Mouse (Mus musculus): ENCODE measurements around the gene Mccc1. TPM values are rescaled to one million over a fixed set of nuclear protein-coding genes. Genes with fewer than 3 reads are reported as not detected.

Mccc1 gene
- polyA plus RNA-seq, 1 experiment from 2014 or later = 33.1 TPM

DNA sequence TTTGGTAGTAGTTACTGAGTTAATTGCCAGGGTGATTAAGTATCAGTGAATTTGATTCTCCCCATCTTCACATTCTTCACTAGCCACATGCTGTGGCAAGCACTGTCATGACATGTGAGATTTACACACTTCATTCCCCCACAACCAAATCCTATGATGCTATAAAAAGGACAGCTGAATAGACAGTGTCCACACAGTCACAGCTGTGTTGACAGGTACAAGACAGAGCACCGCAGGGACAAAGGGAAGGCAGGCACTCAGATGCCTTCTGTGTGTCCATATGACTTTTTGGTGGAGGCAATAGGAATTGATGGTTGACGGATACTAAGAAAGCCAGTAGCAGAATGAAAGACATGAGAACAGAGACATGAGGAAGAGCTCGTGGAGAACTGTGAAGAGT lies 10.8 kb upstream of the Mccc1 start:
- no peak for TF ChIP-seq CTCF (IDR thresholded peaks at IDR 0.05; ENCODE audit: low read depth)
- ATAC-seq (ENCODE audit: insufficient read depth) (no peak), DNase-seq (no peak)
- 66% methylated on average over 3 of the region's 3 CpGs for WGBS
- no peak overlapping the region for H3K27ac ChIP-seq (ENCODE audit: low read depth)
- H3K36me3 ChIP-seq (ENCODE audit: insufficient read depth) = no peaks in the 10 kb centered on the region
- no peaks in the 10 kb centered on the region for H3K27me3 ChIP-seq (ENCODE audit: insufficient read depth, low read length)
- no peaks in the 10 kb centered on the region for H3K4me1 ChIP-seq (ENCODE audit: insufficient read depth)
- no peaks in the 10 kb centered on the region for H3K9me3 ChIP-seq (ENCODE audit: low read depth, low read length)
- no peak overlapping the region for H3K9ac ChIP-seq
- H3K4me2 ChIP-seq = no peak overlapping the region
- no peak overlapping the region for H3K4me3 ChIP-seq (ENCODE audit: low read depth, low read length)

DNA sequence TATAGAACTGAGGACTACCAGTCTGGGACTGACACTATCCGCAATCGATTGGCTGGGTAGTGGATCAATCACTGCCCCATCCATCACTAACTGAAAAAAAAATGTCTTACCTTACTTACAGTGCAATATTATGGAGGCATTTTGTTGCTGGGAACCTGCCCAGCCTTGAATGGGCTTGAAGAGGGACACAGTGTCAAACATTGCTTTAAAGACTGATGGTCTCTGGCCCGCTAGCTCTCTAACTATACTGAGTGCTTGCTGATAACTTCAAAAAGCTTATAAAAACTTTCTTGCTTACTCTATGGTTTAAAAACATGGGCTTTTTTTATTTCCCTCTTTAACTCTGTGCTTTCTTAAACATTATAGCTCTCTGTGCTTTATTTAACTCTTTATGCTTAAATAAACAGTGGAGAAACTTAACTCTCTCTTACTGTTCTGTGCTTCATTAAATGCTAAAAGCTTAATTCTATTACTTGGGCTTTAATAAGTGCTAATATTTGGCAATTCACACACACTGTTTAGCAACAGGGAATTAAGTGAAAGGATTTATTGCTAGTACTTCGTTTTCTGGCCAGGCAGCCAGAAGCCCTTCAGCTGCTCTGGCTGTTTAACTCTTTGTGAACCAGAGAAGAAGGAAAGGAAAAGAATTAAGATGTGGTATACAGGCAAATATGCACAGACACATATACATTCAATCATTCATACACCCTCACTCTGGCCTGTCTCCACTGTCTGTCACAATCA lies 8.1 kb upstream of the Mccc1 start:
- Histone ChIP-seq H3K9me3 (ENCODE audit: low read depth, low read length) (no peaks in the 10 kb centered on the region), H3K4me3 (ENCODE audit: low read depth, low read length) (no peak overlapping the region), H3K9ac (no peak overlapping the region), H3K27me3 (ENCODE audit: insufficient read depth, low read length) (no peaks in the 10 kb centered on the region), H3K4me2 (no peak overlapping the region), H3K27ac (ENCODE audit: low read depth) (no peak overlapping the region), H3K4me1 (ENCODE audit: insufficient read depth) (no peaks in the 10 kb centered on the region), H3K36me3 (ENCODE audit: insufficient read depth) (no peaks in the 10 kb centered on the region)
- TF ChIP-seq CTCF (IDR thresholded peaks at IDR 0.05; ENCODE audit: low read depth) = no peak
- ATAC-seq (ENCODE audit: insufficient read depth) (peak; percentile 62; the same call in 1 of the 2 replicates), DNase-seq (peak; percentile 36)
- 58% methylated on average over 4 of the region's 4 CpGs for WGBS

DNA sequence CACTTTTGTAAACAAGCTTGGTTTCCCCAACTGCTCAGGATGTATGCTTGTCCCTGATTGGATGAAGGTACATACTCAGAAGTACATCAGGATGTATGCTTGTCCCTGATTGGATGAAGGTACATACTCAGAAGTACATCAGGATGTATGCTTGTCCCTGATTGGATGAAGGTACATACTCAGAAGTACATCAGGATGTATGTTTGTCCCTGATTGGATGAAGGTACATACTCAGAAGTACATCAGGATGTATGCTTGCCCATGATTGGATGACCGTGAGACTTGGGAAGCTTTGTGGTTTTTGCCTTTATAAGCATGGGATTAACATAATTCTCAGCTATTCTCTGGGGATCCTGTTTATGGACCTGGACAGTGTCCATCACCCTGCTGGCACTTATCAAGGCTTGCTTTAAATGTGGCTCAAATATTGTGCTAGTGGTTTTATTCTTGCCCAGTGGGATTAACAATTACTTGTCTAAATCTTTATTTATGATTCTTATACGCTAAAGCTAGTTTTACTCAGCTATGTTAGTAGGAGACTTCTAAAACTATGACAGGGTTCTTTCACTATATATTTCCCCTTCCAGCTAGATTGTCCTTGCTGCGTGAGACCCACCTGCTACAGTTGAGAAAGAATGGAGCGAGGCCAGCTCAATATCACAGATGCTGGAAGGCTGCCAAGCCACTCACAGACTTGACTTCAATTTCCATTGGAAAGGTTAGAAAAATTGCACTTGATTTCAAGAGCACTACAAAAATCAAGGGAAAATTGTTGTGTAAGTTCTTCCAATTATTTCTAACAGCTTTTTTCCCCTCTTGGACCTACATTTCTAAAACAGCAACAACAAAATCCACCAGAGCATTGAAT lies 3.8 kb upstream of the Mccc1 start:
- peak; percentile 76 for DNase-seq
- Histone ChIP-seq H3K9ac (no peak overlapping the region), H3K9me3 (ENCODE audit: low read depth, low read length) (no peaks in the 10 kb centered on the region), H3K27ac (ENCODE audit: low read depth) (no peak overlapping the region), H3K27me3 (ENCODE audit: insufficient read depth, low read length) (no peaks in the 10 kb centered on the region), H3K4me3 (ENCODE audit: low read depth, low read length) (no peak overlapping the region), H3K4me2 (no peak overlapping the region), H3K36me3 (ENCODE audit: insufficient read depth) (no peaks in the 10 kb centered on the region), H3K4me1 (ENCODE audit: insufficient read depth) (no peaks in the 10 kb centered on the region)
- ATAC-seq (ENCODE audit: insufficient read depth) = no peak
- WGBS = 52% methylated on average over 4 of the region's 4 CpGs
- TF ChIP-seq CTCF (IDR thresholded peaks at IDR 0.05; ENCODE audit: low read depth) = no peak

DNA sequence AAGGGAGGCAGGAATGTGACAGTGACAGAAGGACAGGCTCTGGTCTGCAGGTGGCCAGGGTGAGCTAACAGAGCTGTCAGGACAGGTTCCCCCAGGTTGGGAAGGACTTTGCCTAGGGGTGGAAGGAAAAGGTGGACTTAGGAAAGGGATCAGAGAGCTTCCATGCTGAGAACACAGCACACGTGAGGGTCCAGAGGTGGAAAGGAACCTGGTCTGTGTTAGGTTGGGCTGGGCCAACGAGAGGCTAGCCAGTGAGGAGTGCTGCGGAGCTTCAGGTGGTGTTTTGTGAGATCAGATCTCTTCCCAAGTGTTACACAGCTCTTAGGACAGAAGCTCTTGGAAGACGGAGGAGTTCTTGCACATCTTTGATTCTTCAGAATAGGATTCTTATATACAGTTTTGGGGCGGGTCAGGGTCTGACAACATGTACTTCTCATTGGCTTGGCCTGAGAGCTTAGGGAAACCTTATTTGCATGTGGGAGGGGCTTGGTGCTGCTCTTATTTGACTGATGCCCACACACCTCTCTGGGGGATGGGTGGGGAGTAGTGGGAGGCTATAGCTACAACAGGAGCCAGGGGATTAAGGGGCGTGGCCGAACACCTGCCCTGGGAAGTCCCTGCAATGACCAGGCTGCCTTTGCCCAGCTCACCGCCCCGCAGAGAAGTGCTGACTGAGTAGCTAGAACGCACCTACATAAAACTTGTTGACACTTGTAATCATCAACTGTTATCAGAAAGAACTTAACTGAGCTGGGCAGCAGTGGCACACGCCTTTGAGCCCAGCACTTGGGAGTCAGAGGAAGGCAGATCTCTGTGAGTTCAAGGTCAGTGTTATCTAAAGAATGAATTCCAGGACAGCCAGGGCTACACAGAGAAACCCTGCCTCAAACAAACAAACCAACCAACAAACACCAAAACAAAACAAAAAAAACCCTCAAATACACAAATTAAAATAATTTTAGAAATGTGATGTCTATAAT lies 5.6 kb downstream of the Mccc1 start:
- no peak for ATAC-seq (ENCODE audit: insufficient read depth)
- Histone ChIP-seq H3K4me3 (ENCODE audit: low read depth, low read length) (no peak overlapping the region), H3K27me3 (ENCODE audit: insufficient read depth, low read length) (no peaks in the 10 kb centered on the region), H3K4me1 (ENCODE audit: insufficient read depth) (no peaks in the 10 kb centered on the region), H3K9ac (no peak overlapping the region), H3K9me3 (ENCODE audit: low read depth, low read length) (no peaks in the 10 kb centered on the region), H3K27ac (ENCODE audit: low read depth) (no peak overlapping the region), H3K36me3 (ENCODE audit: insufficient read depth) (peaks cover 13% of the 10 kb centered on the region), H3K4me2 (no peak overlapping the region)
- no peak for DNase-seq
- TF ChIP-seq CTCF (IDR thresholded peaks at IDR 0.05; ENCODE audit: low read depth) = no peak
- 62% methylated on average over 11 of the region's 11 CpGs for WGBS

DNA sequence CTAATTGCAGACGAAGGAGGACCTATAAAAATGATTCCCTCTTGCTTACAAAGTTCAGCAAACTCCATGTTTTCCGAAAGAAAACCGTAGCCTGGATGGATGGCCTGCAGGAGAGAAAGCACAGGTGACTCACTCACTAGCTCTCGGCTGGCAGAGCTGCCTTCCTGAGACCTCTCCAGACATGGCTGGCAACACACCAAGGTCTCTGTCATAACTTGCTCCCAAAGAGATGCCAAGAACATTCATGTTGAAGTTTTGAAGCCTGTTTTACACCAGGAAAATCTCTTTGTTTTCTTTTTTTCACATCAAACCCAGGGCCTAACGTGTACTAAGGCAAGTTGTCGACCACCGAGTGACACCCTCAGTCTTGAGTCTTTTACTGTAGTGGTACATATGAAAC lies 9.8 kb downstream of the Mccc1 start:
- no peak for ATAC-seq (ENCODE audit: insufficient read depth)
- Histone ChIP-seq H3K27me3 (ENCODE audit: insufficient read depth, low read length) (no peaks in the 10 kb centered on the region), H3K9ac (no peak overlapping the region), H3K36me3 (ENCODE audit: insufficient read depth) (peaks cover 46% of the 10 kb centered on the region), H3K9me3 (ENCODE audit: low read depth, low read length) (no peaks in the 10 kb centered on the region), H3K4me3 (ENCODE audit: low read depth, low read length) (no peak overlapping the region), H3K4me1 (ENCODE audit: insufficient read depth) (no peaks in the 10 kb centered on the region), H3K27ac (ENCODE audit: low read depth) (no peak overlapping the region), H3K4me2 (no peak overlapping the region)
- 93% methylated on average over 7 of the region's 7 CpGs for WGBS
- TF ChIP-seq CTCF (IDR thresholded peaks at IDR 0.05; ENCODE audit: low read depth) = no peak
- DNase-seq = no peak

DNA sequence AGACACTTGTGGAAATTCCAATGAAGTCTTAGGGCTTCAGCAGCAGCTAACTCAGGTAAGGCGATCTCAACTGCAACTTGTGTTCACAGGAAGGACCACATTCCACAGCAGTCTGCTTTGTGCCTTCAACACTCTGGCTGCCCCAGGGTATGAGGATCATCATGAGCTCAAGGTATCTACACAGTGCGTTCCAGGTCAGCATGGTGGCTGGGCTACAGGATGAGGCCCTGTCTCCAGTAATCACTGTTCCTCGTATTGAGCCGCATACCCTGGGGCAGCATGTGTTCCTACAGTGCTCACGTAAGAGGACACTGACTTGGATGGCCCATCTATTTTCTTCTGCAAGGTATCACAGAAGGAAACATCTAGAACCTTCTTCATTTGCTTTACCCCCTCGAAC lies 12.4 kb downstream of the Mccc1 start:
- DNase-seq (no peak), ATAC-seq (ENCODE audit: insufficient read depth) (no peak)
- Histone ChIP-seq H3K4me3 (ENCODE audit: low read depth, low read length) (no peak overlapping the region), H3K4me2 (no peak overlapping the region), H3K9me3 (ENCODE audit: low read depth, low read length) (no peaks in the 10 kb centered on the region), H3K27me3 (ENCODE audit: insufficient read depth, low read length) (no peaks in the 10 kb centered on the region), H3K9ac (no peak overlapping the region), H3K4me1 (ENCODE audit: insufficient read depth) (no peaks in the 10 kb centered on the region), H3K36me3 (ENCODE audit: insufficient read depth) (peaks cover 57% of the 10 kb centered on the region), H3K27ac (ENCODE audit: low read depth) (no peak overlapping the region)
- WGBS = 91% methylated on average over 6 of the region's 6 CpGs
- TF ChIP-seq CTCF (IDR thresholded peaks at IDR 0.05; ENCODE audit: low read depth) = no peak

All from lung, embryonic 14.5 days (tissue).